In the genomic region with DNA sequence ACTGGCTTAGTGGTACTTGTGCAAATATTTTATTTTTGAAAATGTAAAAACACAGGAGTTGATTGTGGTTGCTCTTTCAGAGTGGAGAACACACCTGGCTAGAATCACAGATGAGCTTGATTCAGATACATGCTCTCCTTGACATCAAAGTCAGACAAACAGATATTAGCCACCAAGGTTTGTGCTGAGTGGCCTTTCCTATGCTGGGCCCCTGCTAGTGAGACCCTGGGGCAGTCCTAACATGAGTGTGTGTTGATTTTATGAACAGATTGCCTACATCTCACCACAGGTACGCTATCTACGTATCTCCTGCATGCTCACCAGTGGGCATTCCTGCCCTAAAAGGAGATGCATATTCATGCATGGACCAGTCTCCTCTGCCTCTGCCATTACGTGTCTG, we compare ENCODE assay signal across 29 mouse cellular contexts.
"Had no signal": no experiment of that assay in that cellular context is flagged by ENCODE, and none has a peak within 500 bp of the region (broad histone marks: within the 10 kb centered on the region; RNA-seq: fewer than 3 reads in every experiment).

No protein-coding gene starts in this region.

- H3K36me3 ChIP-seq: limb, embryonic 10.5 days; limb, embryonic 12.5 days; limb, embryonic 13.5 days; limb, embryonic 15.5 days; liver, embryonic 12.5 days; liver, embryonic 13.5 days; liver, embryonic 15.5 days; lung, embryonic 15.5 days; midbrain, embryonic 12.5 days; midbrain, embryonic 15.5 days; neural tube, embryonic 12.5 days; neural tube, embryonic 13.5 days had no signal

- H3K9ac ChIP-seq: limb, embryonic 12.5 days; limb, embryonic 13.5 days; limb, embryonic 15.5 days; liver, embryonic 12.5 days; liver, embryonic 13.5 days; liver, embryonic 14.5 days; liver, embryonic 15.5 days; liver, postnatal 0 days; lung, embryonic 14.5 days; lung, embryonic 15.5 days; midbrain, embryonic 12.5 days; midbrain, embryonic 15.5 days; neural tube, embryonic 12.5 days; neural tube, embryonic 13.5 days had no signal

- H3K4me3 ChIP-seq: left cerebral cortex, adult 2 months; limb, embryonic 10.5 days; limb, embryonic 12.5 days; limb, embryonic 13.5 days; limb, embryonic 15.5 days; liver, embryonic 12.5 days; liver, embryonic 13.5 days; liver, embryonic 15.5 days; lung, embryonic 15.5 days; midbrain, embryonic 12.5 days; midbrain, embryonic 15.5 days; myocyte; neural tube, embryonic 12.5 days; neural tube, embryonic 13.5 days had no signal

- H3K27ac ChIP-seq: left cerebral cortex, adult 2 months; limb, embryonic 10.5 days; limb, embryonic 12.5 days; limb, embryonic 13.5 days; limb, embryonic 15.5 days; liver, embryonic 12.5 days; liver, embryonic 13.5 days; liver, embryonic 14.5 days; liver, embryonic 15.5 days; lung, embryonic 15.5 days; macrophage; midbrain, embryonic 12.5 days; midbrain, embryonic 15.5 days; neural tube, embryonic 12.5 days; neural tube, embryonic 13.5 days had no signal

- H3K27me3 ChIP-seq: limb, embryonic 12.5 days; limb, embryonic 13.5 days; limb, embryonic 15.5 days; liver, embryonic 12.5 days; liver, embryonic 13.5 days; liver, embryonic 15.5 days; lung, embryonic 15.5 days; midbrain, embryonic 12.5 days; midbrain, embryonic 15.5 days; neural tube, embryonic 12.5 days; neural tube, embryonic 13.5 days had no signal

- DNase-seq: left cerebral cortex, postnatal 4 days; liver; liver, embryonic 13.5 days; liver, postnatal 0 days; lung, adult 18-20 months; lung, adult 2 months; lung, embryonic 14.5 days; lung, postnatal 10 days; lung, postnatal 14 days; lung, postnatal 36 days; lung, postnatal 4 days had no signal

- H3K4me2 ChIP-seq: limb, embryonic 12.5 days; limb, embryonic 13.5 days; limb, embryonic 15.5 days; liver, embryonic 11.5 days; liver, embryonic 12.5 days; liver, embryonic 13.5 days; liver, embryonic 15.5 days; lung, embryonic 14.5 days; lung, embryonic 15.5 days; midbrain, embryonic 12.5 days; midbrain, embryonic 15.5 days; neural tube, embryonic 12.5 days; neural tube, embryonic 13.5 days had no signal

- H3K4me1 ChIP-seq: limb, embryonic 12.5 days; limb, embryonic 15.5 days; liver, embryonic 12.5 days; liver, embryonic 13.5 days; liver, embryonic 15.5 days; lung, embryonic 15.5 days; midbrain, embryonic 12.5 days; midbrain, embryonic 15.5 days; neural tube, embryonic 12.5 days; neural tube, embryonic 13.5 days had no signal

- ATAC-seq: liver, embryonic 12.5 days; liver, postnatal 0 days; lung, postnatal 0 days; midbrain, embryonic 15.5 days; midbrain, embryonic 16.5 days had no signal

- H3K9me3 ChIP-seq: limb, embryonic 10.5 days; limb, embryonic 15.5 days; liver, embryonic 15.5 days; lung, embryonic 15.5 days; midbrain, embryonic 15.5 days; neural tube, embryonic 12.5 days; neural tube, embryonic 13.5 days had no signal
